Mouse (Mus musculus): ENCODE data around the gene Lmbr1l.
A peak's percentile ranks its signal among the peaks of the same experiment; 100 is the strongest.
"Not testable (repeated sequence)": the region's sequence is repeated elsewhere in the genome, so short reads cannot be mapped to it uniquely, and the experiment has no call there.

Lmbr1l gene

DNA sequence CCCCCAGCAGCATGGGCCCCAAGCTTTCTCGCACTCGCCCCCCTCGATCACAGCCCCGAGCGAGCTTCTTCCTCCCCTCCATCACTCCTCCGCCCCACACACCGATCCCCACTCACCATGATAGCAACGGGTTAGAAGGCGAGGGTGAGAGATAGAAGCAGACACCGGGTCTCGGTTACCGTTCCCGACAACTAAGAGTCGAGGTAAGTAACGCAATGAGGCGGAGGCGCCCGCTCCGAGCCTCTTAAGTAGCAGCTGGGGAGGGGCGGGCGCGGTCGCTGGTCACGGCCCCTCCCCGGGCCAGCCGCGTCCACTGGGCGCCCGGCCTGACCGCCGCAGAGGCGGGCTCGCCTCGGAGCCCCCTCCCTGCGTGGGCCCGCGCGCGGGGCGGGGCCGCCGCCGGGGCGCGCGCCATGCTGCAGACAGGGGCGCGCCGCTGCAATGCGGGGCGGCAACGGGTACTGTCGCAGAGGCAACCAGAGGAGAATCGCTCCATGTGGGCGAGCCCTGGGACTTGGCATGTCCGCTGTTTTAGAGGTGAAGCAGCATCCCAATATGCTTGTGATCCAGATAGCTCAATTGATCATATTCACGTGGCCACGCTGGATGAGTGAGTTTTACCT is 16.3 kb upstream of the Lmbr1l start, which contains the start of gene Tuba1b:
Gene Tuba1b, minus strand, starts transcription at position 349 of the 623 bp plus-strand sequence.
- ATAC-seq (ENCODE audit: low TSS enrichment): peak; percentile 79

DNA sequence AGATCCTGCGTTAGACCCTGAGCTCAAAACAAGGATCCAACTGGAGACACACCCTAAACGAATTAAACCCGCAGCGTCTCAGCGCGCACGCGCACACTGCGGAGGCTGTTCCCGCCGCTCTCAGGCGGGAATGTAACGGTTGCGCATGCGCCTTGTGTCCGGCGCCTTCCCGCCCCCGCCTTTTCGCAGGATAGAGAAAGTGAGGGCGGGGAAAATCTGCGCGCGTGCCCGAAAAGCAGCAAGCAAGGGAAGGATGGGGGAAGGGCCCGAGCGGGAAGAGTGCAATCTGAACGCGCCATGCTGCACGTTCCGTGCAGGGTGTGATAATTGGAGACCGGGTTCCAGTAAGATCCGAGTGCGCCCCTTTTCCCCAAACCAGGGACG is 15.8 kb upstream of the Lmbr1l start:
- peak; percentile 76 for ATAC-seq (ENCODE audit: low TSS enrichment)

- ATAC-seq (ENCODE audit: low TSS enrichment): not testable (repeated sequence)
These were observed 15.1 kb upstream of the Lmbr1l start for GRCm38 (mm10) chr15:98933004-98933671.

GRCm38 (mm10) chr15:98930998-98931397 is 13.0 kb upstream of the Lmbr1l start:
- no peak for ATAC-seq (ENCODE audit: low TSS enrichment)

GRCm38 (mm10) chr15:98930017-98930734 is 12.1 kb upstream of the Lmbr1l start:
- no peak for ATAC-seq (ENCODE audit: low TSS enrichment)

DNA sequence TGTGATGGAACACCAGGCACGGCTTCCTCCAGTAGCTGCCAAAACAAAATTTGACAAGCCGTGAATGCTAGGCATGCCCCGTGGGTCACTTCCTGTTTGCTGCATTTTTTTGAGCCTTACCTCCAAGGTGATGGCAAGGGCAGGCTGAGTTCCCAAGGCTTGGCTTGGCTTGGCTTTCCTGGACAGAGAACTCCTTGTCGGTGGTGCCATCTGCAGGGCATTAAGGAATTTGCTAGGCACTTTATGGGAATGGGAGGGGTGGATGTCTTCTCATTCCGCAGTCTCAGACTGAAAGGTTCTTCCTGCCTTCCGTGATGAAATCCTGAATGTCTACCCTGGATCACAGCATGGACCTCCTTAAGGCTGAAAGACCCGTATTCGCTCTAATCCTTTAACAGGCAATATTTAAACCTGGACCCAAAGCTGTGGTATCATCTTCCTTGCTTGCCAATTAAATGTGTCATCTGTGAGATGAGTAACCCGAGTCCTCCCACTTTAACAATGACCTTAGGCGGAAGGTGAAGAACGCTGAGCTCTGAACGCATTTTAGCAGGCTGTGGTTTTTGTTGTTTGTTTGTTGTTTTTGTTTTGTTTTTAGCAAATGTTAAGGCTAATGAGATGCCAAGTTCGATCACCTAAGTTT is 10.7 kb upstream of the Lmbr1l start:
- peak; percentile 80 for ATAC-seq (ENCODE audit: low TSS enrichment)

DNA sequence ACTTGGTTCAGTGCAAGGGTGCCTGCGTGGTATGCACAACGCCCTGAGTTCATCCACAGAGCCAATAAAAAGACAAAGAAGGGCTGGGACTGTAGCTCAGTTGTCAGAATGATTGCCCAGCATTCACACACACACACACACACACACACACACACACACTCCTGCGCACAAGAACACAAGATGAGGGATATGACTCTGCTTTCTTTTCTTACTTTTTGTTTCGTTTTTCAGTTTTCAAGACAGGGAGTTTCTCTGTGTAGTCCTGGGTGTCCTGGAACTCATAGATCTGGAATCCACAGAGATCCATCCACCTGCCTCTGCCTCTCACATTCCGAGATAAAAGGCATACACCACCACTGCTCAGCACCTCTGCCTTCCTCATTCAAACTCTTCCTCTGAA is 9.5 kb upstream of the Lmbr1l start:
- ATAC-seq (ENCODE audit: low TSS enrichment): no peak

DNA sequence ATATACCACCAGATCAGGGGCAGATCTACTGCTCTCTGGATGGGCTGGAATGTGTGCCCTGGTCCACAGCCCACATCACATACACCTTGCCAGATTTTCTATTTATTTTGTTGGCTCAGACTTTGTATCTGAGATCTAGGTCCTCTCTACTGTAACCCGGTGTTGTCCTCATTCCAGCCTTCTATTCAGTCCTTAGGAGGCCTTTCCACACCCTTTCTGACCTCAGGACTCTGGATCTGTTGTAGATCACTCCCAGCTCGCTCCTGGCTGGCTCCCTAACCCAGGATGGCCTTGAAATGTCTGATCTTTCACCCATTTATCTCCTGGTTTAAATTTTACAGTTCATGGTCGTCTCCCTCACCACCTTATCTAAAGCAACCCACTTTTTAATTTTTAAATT is 6.7 kb upstream of the Lmbr1l start:
- ATAC-seq (ENCODE audit: low TSS enrichment): no peak

DNA sequence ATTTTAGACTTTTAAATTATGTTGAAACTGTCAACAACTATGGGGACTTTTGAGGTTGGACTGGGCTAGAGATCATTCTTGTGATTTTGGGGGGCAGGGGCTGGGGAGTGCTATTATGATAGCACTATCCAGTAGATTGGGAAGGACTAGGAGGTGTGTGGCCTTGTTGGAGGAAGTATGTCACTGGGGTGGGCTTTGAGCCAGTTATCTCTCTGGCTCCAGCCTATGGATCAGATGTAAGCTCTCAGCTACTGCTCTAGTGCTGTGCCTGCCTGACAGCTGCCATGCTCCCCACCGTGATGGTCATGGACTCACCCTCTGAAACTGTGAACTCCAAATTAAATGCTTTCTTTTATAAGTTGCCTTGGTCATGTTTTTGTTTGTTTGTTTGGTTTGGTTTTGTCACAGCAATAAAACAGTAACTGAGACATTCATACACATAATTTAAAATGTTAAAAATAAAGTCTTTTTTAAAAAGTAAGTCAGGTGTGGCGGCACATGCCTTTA is 5.1 kb upstream of the Lmbr1l start:
- ATAC-seq (ENCODE audit: low TSS enrichment): no peak

- no peak for ATAC-seq (ENCODE audit: low TSS enrichment)
These were observed 4.5 kb upstream of the Lmbr1l start for GRCm38 (mm10) chr15:98922581-98922980.

- ATAC-seq (ENCODE audit: low TSS enrichment): no peak
These were observed 3.5 kb upstream of the Lmbr1l start for GRCm38 (mm10) chr15:98921510-98921909.

- ATAC-seq (ENCODE audit: low TSS enrichment): not testable (repeated sequence)
These were observed 466 bp upstream of the Lmbr1l start for GRCm38 (mm10) chr15:98918499-98918895.

GRCm38 (mm10) chr15:98917091-98917490 is 940 bp downstream of the Lmbr1l start:
- no peak for ATAC-seq (ENCODE audit: low TSS enrichment)

DNA sequence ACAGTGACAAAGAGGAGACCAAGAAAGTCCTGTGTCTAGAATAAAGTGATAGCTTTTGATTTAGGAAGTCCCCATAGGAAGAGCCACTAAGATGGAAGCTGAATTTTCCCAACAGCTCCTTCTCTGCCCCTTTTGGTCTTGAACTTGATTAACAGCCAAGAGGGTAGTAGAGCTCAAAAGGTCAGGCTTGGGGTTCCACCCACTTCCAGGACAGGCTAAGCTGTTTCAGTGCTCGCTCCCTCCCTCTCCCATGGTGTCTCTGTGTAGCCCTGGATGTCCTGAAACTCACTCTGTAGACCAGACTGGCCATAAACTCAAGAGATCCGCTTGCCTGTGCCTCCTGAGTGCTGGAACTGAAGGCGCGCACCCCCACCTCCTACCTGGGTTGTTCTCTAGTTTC is 2.0 kb downstream of the Lmbr1l start:
- no peak for ATAC-seq (ENCODE audit: low TSS enrichment)

DNA sequence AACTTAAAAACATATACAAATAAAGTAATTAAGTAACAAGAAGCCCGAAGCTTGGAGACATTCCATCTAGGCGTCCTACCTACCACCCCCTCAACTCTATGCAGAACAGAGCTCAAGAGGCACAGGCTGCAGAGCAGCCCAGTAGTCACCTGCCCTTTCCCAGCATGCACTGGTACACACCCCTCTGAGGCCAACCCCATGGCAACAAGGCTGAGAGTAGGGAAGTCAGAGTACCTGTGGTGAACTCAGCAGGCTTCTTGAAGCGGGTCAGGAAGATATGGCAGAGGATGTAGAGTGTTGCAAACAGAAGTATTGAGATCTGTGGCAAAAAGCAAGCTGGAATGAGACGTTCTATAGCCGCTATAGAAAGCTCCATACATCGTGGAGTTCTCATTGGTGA is 3.1 kb downstream of the Lmbr1l start:
- no peak for ATAC-seq (ENCODE audit: low TSS enrichment)

- no peak for ATAC-seq (ENCODE audit: low TSS enrichment)
These were observed 13.3 kb downstream of the Lmbr1l start for GRCm38 (mm10) chr15:98904692-98905091.

GRCm38 (mm10) chr15:98902600-98902999 is 15.4 kb downstream of the Lmbr1l start:
- ATAC-seq (ENCODE audit: low TSS enrichment): no peak

DNA sequence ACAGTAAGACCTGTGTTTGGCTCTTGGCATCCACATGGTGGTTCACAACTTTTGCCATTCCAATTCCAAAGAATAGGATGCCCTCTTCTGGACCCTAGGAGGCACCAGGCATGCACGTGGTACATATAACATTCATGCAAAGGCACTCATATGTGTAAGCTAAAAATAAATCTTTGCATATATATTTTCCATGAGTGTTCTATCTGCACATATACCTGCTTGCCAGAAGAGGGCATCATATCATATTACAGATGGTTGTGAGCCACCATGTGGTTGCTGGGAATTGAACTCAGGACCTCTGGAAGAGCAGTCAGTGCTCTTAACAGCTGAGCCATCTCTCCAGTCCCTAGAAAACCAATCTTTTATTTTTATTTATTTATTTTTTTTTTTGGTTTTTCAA is 16.5 kb downstream of the Lmbr1l start:
- ATAC-seq (ENCODE audit: low TSS enrichment): no peak

- no peak for ATAC-seq (ENCODE audit: low TSS enrichment)
These were observed 19.9 kb downstream of the Lmbr1l start, which contains the start of gene Dhh for GRCm38 (mm10) chr15:98897928-98898800. Gene Dhh, minus strand, starts transcription at chr15:98898540.

- no peak for ATAC-seq (ENCODE audit: low TSS enrichment)
These were observed 20.5 kb downstream of the Lmbr1l start for GRCm38 (mm10) chr15:98897495-98897894.

Data from frontal cortex, adult (tissue).